Mouse (Mus musculus): ENCODE data around the gene Ppl. TPM values are rescaled to one million over a fixed set of nuclear protein-coding genes. Genes with fewer than 3 reads are reported as not detected.

Ppl gene
- 0.20 TPM for polyA plus RNA-seq (2017; shearing (Covaris generic))

GRCm38 (mm10) chr16:5132401-5132801, at the start of gene Ppl:
Ppl (minus strand) TSS chr16:5132421.

GRCm38 (mm10) chr16:5147037-5147385, 14.8 kb upstream of the Ppl start, which contains the start of gene Sec14l5:
Sec14l5 (plus strand) TSS chr16:5147109.

GRCm38 (mm10) chr16:5049774-5050234, 82.4 kb downstream of the Ppl start, which contains the start of the genes Glyr1 and Ubn1:
Glyr1 (minus strand) TSS chr16:5049863.
Ubn1 (plus strand) TSS chr16:5050057.

Other genes starting within 250 kb of the Ppl start
- gene Mgrn1, start 246.2 kb downstream of the Ppl start, polyA plus RNA-seq (2017; shearing (Covaris generic)), result 66.5 TPM
- 164 TPM for gene Nudt16l1, start 193.7 kb downstream of the Ppl start, polyA plus RNA-seq (2017; shearing (Covaris generic))
- 80.4 TPM for gene Anks3, start 168.2 kb downstream of the Ppl start, polyA plus RNA-seq (2017; shearing (Covaris generic))
- not detected for gene Sept12, start 134.6 kb downstream of the Ppl start, polyA plus RNA-seq (2017; shearing (Covaris generic))
- not detected for gene Smim22, start 125.1 kb downstream of the Ppl start, polyA plus RNA-seq (2017; shearing (Covaris generic))
- gene Rogdi, start 118.9 kb downstream of the Ppl start, polyA plus RNA-seq (2017; shearing (Covaris generic)), result 18.3 TPM
- gene Glyr1, start 82.6 kb downstream of the Ppl start, polyA plus RNA-seq (2017; shearing (Covaris generic)), result 176 TPM
- gene Ubn1, start 82.4 kb downstream of the Ppl start, polyA plus RNA-seq (2017; shearing (Covaris generic)), result 19.2 TPM
- 0.05 TPM for gene Sec14l5, start 14.7 kb upstream of the Ppl start, polyA plus RNA-seq (2017; shearing (Covaris generic))
- 15.5 TPM for gene Nagpa, start 71.6 kb upstream of the Ppl start, polyA plus RNA-seq (2017; shearing (Covaris generic))
- 0.20 TPM for gene AU021092, start 89.9 kb upstream of the Ppl start, polyA plus RNA-seq (2017; shearing (Covaris generic))
- 33.0 TPM for gene Alg1, start 101.2 kb upstream of the Ppl start, polyA plus RNA-seq (2017; shearing (Covaris generic))
- gene Eef2kmt, start 123.6 kb upstream of the Ppl start, polyA plus RNA-seq (2017; shearing (Covaris generic)), result 47.9 TPM

All from activated CD4-positive, CD25-positive, alpha-beta regulatory T cell, adult 9 weeks (primary cell).